Mouse (Mus musculus) heart, postnatal 4 days (tissue): ENCODE results near the gene Gla. TPM values are rescaled to one million over a fixed set of nuclear protein-coding genes. Genes with fewer than 3 reads are reported as not detected.
A peak's percentile ranks its signal among the peaks of the same experiment; 100 is the strongest.

Experiments
- DNase-seq: peaks from one replicate; pipeline ENCODE4 v3.0.0; 2021
- total RNA-seq, 2 experiments: library from RNA; stranded (reverse); gene quantifications; 2 replicates each; pipeline ENCODE4 v1.2.3; 2021

Gene Gla
- 1 to 10 TPM; 2.3 to 3.4 TPM for total RNA-seq

- peak; percentile 88 for DNase-seq
Observed at GRCm38 (mm10) chrX:134600659-134601379, at the start of gene Gla, which contains the start of gene Hnrnph2. Gene Gla (minus strand): TSS chrX:134601125. Gene Hnrnph2 (plus strand): TSS chrX:134601179.

DNA sequence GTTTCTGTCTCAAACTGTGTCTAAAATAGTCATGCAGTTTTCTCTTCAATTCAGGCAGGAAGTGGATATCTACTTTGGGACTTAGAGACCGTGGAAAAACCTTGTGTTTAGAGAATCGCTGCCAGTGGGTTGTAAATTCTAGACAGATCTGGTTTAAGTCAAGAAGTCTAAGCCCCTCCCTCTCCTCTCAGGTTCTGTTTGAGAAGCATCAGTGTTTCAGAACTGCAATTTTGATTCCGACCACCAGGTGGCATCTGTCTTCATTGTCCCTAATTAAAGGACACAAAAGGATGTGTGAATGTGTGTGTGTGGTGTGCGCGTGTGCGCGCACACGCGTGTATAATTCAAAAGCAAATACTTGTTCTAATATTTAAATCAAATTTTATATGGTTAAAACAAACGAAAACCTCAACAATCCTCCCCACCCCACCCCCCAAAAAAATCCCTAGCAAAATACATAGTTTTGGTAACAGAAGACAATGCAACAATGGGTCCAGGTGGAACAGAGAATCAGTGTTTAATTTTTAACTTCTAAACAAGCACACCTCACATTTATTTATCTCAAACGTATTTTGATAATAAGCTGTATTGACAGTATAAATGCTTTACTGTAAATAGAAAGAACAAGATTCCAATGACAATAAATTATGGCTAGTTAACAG lies 47.2 kb upstream of the Gla start:
- DNase-seq, result peak; percentile 88

GRCm38 (mm10) chrX:134647421-134647820 lies 46.5 kb upstream of the Gla start:
- no peak for DNase-seq

GRCm38 (mm10) chrX:134646338-134646737 lies 45.4 kb upstream of the Gla start:
- DNase-seq, result no peak

DNA sequence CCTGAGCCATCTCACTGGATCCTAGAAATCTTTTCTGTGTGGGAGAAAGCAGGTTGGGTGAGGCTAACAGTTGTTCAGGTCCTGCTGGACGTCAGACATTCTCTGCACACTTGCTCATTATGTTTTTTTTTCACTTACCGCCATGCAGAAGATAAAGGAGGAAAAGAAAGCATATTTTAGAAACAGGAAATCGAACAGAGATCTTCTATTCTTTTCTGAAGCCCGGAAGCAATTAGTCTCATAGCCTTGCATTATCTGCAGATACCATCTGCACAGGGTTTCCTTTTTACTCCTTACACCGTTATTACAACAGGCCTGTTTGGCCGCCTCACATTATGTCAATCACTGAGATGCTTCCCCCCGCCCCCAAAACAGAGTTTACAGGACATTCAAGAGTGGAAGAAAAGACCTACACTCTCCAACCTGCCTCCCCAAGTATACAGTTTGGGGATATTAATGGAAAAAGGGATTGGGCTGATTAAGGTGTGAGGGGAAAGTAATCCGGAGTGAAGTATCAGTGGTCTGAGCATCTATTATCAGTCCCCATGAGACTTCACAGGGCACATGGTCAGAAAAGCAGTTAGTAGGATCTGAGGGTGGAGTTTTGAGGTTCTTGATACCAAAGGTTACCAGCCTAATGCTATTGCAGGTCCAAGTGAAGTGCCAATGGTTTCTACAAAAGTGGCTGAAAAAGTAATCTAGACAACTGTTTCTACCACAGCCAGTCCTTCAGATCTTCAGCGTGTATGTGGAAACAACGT lies 40.3 kb upstream of the Gla start:
- DNase-seq, result no peak

DNA sequence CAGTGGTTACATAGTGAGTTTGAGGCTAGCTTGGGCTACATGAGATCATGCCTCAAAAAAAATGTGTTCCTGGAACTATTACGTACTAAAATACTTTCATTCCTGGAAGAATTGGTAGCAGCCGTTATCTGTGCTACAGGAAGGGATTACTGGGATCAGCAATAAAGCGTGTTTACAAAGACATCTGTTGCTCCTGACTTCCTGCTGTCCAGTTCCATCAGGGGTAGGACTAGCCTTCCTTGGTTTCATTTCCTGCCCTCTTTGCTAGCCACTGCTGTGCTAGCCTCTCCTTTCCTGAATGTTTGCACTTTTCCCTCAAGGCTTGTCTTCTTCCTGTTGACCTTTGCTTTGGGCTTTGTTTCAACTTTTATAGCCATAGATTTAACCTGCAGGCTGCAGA lies 34.9 kb upstream of the Gla start:
- peak; percentile 5 for DNase-seq

GRCm38 (mm10) chrX:134635111-134635510 lies 34.2 kb upstream of the Gla start:
- no peak for DNase-seq

DNA sequence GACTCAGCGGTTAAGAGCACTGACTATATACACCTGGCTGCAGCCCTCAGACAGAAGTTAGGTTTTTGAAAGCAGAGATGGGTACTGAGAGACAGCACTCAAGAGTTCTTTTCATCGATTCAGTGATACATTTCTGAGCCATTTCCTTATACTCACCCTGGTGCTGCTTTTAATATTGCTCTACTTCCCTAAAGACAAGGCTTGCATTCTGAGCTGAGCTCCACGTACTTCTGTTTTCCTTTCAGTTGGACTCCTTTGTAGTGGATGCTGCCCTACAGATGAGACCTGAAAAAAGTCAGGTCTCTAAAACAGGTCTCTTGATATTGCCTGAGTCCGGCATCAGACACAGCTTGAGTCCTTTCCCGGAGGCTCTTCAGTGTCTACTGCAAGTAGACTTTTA lies 31.8 kb upstream of the Gla start:
- DNase-seq, result no peak

DNA sequence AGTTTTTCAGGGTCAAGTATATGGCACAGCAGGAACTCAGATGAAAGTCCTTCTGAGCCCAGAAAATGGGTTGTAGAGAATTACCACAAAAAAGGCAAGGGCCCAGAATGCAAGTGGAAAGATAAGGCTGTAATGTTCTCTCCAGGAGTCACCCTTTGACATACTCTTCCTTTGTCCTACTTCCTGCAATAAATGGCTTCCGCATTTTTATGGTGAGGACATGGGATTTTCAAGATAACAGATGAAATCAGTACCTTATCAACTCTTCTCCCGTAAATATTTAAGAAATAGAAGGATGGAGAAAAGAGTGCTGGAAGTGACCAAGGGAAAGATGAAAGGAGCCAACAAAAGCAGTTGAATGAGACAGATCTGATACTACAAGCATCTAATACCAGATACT lies 27.3 kb upstream of the Gla start:
- no peak for DNase-seq

DNA sequence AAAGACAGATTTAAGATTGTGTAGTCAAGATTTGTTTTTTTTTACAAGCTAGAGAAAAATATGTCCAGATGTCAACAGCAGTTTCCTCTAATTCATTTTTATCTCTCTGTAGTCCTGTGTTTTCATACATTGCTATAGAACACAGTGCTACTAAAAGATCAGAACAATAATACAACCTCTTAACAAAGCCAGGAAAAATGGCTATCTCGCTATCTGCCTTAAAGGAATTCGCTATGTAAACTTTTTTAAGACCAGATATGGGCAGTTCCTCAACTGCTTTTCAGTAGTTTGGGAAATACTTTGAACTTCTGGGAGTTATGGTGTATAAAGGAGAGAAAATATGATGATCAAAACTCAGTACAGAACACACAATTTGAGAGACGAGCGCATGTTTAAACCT lies 22.4 kb upstream of the Gla start:
- DNase-seq, result no peak

GRCm38 (mm10) chrX:134621685-134622084 lies 20.8 kb upstream of the Gla start:
- DNase-seq, result no peak

DNA sequence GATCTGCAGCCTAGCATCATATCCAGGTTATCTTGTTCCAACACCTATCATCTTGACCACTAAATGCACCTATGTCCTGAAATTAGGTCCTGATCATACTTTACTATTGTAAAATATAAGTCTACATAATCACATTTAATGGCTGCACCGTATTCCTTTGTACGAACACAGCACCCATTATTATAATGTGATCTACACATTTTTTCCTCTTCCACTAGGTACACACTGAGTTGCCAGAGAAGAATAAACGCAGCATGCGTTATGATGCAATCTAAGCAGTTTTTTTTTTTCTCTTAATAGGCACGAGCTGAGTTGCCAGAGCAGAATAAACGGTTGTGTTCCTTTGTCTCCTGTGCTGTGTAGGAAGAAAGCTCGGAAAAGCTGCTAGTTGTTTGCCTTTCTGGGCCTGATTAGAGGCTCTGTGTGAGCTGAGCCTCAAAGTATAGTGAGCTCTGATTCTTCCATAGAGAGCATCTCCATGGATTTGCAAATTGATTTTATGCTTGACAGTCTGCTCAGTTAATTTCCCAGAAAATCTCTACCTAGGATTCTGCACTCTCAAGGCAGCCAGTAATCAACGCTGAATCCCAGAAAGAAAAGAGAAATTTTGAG lies 19.4 kb upstream of the Gla start:
- no peak for DNase-seq

GRCm38 (mm10) chrX:134619695-134620094 lies 18.8 kb upstream of the Gla start:
- no peak for DNase-seq

GRCm38 (mm10) chrX:134614306-134614705 lies 13.4 kb upstream of the Gla start:
- peak; percentile 20 for DNase-seq

GRCm38 (mm10) chrX:134612285-134612959 lies 11.5 kb upstream of the Gla start:
- DNase-seq, result peak; percentile 75

- DNase-seq, result no peak
Observed at GRCm38 (mm10) chrX:134610984-134611383, 10.1 kb upstream of the Gla start.

DNA sequence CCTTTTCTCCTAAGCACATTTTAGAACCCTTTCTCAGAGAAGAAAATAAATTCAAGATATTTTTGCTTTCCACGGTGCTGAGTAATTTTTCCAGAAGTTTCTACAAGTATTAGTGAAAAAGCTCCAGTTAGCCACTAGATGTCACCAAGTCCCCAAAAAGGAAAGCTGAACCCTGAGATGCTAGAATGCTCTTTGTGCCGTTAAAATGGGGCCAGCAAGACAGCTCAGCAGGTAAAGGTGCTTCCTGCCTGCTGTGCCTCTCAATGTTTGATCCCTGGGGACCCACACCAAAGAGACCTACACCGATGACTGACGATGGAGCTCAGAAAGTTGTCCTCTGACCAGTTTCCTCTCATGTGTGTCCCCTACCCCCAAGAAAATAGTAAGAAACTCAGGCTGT lies 8.5 kb upstream of the Gla start:
- no peak for DNase-seq

GRCm38 (mm10) chrX:134601380-134602120 lies 625 bp upstream of the Gla start:
- peak; percentile 11 for DNase-seq

DNA sequence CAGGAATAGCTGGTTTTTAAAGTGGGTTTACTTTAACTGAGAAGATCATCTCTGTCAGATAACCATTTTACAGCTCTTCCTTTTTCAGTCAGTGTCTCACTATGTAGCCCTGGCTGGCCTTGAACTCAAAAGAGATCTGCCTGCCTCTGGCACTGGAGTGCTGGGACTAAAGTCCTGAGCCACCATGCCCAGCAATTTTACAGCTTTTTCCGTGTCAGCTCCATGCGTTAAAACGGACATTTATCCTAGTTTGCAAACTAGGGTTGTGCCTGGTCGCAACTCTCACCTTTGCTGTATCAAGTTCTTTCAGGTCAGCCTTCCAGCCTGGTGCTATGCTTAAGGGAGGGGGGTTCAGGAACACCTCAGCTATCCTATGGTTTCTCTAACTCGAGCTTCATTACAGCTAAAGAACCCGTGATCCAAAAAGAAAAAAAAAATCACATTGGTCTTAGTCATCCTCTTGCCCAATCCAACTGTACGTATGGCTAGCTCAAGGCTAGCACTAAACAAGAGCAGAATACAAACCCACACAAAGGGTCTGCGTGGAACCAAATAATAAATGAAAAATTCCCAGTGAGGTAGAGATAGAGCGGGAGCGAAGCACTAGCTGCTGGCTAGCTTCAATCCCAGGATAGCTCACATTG lies 881 bp downstream of the Gla start:
- DNase-seq, result no peak

DNA sequence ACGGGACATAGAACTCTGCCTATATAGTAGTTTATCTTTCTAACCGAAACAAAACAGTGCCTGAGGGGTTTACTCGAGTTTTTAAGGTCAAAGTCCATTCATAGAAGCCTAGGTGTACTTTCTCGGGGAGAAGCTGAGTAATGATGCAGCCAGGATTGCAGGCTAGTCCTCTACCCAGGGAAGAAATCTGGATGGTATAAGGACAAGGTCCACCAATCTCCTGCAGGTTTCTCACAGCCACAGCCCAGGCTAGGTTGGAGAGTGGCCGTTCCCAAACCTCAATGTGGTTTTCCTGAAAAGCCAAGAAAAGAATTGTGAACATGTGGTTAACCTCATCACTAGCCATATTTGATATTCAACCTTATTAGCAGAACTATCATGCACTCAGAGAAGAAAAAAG lies 11.1 kb downstream of the Gla start:
- DNase-seq, result no peak

DNA sequence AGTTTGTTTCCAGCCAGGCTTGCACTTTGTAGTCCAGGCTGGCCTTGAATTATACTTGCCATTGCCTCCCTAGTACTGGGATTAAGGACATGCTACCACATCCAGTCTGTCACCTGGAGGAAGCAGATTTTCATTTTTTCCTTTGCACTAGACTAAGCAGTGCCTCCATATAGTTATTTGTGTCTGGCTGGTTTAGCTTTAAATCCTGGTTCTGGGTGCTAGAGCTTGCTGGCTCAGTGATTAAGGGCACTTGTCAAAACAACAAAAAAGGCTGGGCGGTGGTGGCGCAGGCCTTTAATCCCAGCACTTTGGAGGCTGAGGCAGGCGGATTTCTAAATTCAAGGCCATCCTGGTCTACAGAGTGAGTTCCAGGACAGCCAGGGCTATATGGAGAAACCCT lies 11.9 kb downstream of the Gla start:
- no peak for DNase-seq
